Mouse (Mus musculus) frontal cortex, postnatal 36 days (tissue): ENCODE measurements around the gene Actn1.
A peak's percentile ranks its signal among the peaks of the same experiment; 100 is the strongest.

Experiments
- DNase-seq, 2 experiments: peaks; one replicate each; pipeline ENCODE4 v3.0.0; 2022; ENCODE audit warnings: low spot score in 2 of 2

The Actn1 gene

DNA sequence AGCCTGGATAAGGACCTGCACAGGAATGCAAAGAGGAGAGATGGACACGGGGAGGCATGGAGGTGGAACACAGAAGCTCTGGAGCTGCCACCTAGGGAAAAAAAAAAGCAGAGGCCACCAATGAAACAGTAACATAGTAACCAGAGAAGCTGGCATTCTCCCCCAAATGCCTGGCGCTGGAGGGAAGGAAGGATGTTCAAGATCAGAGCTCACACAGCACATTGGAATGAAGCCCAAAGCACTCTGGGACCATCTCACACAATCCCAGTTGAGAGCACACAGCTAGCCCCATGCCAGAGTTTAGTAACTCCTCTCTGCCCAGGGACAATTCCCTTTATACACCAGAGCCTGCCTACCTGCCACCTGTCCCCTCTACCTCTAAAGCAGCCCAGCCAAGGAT, 34.1 kb downstream of the Actn1 start:
- DNase-seq, result no peak

DNA sequence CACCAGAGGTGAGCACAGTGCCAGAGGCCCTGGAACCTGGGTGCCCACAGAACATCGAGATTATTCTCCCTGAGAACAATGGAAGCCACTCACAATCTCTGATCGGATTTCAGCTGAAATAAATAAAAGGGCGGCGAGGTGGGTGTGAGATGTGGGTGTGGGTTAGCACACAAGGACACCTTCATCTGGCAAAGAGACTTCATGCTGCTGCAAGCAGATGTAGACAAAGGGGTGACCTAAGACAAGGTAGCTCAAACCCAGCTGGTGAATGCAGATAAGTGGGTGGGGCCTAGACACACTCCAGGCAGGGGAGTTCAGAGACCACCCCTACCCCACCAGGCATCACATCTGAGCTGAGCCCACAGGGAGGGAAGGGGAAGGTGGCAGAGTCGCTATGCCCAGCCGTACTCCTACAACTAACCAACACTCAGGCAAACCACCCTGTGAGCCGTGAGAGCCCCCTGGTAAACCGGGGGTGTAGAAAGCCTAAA, 35.9 kb downstream of the Actn1 start:
- no peak for DNase-seq

DNA sequence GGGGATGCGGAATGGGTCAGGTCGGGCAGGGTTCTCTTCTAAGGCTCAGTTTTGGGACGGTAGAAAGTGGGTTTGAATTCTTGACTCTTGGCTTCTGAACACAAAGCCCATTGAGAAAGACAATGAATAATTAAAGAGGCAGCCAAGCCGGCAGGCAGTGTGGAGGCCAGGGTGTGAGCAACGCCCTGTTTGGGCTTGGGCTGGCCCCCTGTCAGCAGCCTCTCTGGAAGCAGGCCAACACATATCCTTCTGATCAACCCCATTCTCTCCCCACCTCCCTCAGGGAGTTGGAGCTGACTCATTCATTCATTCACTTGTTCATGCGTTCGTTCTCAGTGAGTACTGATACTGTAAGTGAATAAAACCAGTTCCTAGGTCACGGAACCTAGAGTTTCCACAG, 36.7 kb downstream of the Actn1 start:
- no peak for DNase-seq

DNA sequence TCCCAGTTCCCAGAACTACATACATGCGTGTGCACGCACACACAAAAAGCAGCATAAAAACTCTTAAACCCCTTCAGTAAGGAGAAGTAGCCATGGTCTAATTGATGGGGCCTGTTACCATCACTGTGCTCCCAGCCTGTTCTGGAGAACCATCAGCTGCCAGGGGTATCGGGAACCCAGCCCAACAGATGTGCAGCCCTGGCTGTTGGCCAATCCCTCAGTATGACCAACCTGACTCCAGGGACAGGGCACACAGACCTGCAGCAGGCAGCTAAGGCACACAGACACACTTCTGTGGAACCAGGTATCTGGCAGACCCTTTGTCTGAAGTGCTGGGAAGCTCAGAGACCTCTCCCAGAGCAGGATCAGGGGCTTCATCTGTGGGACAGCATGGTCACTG, 37.7 kb downstream of the Actn1 start:
- DNase-seq, result no peak

DNA sequence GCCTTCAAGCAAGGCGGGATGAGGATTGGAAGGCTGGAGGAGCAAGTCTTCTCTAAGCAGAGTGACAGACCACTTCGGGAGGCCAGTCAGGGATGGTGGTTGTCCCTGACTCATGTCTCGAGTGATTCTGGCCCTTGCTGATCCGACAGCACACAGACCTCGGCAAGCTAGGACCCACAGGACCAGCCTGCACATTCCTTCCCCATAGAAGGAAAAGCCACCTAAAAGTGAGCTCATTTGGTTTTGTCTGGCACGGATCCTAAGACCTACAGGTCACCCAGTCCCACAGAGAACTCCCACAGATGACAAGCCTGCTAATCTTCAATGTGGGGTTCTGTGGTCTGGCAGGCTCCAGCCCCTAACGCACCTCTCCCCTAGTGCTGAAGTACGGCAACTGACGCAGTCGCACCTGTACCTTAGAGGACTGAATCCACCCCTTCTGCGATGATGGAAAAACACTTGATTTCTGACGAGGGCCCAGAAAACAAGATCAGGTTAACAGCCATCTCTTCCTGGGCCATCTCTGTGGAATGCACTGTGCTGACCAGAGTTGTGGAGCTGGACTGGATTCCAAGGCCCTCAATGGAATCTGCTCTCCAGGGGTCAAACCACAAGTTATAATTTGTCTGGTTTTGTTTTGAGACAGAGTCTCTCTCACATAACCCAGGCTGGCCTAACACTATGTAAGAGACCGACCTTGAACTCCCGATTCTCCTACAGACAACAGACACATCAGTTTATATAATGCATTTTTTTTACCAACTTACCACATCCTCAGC, 39.7 kb downstream of the Actn1 start:
- DNase-seq, result no peak

DNA sequence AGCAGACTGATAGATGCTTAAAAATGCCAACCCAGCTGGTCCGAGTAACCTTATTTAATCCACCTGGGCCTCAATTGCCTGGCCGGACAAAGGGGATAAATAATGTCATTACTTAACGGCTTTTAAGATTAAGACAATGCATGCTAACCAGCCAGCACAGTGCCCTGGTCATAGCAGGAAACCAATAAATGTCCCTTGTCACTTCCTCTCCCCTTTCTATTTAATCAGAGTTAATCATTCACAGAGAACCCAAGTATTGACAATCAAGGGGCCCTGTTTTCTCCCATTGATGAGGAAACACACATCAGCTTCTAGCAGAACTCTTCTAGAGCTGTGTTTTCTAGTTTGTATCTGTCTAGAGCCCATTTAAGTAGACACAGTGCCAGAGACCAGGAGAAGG, 41.4 kb downstream of the Actn1 start:
- no peak for DNase-seq

DNA sequence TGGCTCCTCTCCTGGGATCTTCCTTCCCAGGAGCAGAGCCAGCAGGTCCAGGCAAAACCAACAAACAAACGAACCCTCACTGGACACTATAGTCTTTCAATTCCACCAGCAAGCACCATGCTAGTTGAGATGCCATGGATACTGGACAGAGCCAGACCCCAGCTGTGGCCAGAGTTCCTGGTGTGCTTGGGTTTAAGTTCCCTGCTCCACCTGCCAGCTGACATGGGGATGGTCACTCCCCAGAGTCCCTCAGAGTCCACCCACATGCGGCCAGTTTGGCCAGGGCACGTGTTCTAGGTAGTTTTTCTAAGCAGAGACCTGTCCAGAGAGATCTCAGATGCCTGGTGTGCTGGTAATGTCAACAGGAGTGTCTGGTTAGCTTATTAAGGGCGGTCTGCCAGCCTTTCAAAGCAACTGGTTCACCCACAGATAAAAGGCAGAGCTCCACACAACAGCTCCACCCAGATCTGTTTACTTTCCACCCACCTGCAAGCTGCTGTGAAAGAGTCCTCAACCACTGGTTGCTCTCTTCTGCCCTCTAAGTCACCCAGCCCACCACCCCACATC, 42.0 kb downstream of the Actn1 start:
- DNase-seq, result no peak

DNA sequence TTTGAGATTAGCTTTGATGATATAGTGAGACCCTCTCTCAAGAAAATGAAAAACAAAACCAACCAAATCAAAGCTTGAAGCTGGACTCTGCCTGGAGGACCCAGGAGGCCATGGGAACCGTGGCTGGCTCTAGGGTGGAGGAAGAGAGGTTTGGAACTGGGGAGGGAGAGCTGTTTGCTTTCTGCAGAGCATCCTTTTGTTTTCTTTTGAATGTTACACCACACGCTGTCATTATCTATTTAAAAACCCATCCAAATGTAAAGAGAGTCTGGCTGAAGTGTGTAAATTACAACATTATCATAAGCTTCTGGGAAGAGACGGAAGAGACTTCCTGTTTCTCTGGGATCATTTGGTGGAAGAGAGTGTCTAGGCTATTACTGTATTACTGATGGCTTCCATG, 43.1 kb downstream of the Actn1 start:
- DNase-seq, result no peak

DNA sequence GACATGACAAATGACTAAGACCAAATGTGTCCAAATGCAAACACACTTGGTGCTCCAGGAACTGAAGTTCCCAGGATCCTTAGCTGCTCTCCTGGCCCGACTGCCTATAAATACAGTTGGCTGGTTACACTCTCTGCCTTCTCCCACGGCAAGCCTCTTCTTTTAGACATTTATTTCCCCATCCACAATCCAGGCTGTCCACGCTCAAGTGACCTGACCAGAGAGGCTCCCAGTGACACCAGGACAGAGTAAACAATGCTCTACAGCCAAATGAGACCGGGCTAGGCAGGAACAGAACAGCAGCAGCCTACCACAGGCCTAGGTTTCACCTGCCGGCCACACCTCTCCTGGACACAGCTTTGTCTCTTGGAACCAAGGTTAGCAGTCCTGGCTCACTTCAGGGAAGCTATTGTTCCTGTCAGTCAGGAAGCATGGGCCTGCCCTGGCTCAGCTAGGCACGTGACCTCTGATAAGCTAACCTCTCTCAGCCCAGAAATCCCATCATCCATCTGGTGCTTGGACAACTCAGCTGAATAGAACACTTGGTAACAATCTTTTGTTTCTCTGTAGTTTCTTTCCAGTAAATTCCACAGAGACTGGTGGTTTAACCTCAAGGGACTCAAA, 43.8 kb downstream of the Actn1 start:
- no peak for DNase-seq

DNA sequence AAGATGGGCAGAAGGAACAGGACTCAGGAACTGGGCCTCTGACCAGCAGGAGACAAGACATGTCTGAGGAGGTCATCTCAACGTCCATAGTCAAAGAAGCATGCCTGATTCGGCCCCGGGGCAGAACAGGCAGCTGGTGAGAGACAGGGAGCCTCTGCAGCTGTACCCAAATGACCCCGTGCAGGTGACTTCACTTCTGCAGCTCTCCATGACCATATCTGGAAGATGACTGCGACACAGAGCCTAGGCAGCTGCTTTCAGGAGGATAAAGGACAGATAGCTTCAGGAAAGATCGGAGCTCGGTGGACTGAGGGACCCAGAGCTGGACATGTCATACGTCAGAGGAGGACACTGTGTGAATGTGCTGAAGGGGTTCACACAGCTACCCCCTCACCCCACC, 46.4 kb downstream of the Actn1 start:
- DNase-seq, result no peak

DNA sequence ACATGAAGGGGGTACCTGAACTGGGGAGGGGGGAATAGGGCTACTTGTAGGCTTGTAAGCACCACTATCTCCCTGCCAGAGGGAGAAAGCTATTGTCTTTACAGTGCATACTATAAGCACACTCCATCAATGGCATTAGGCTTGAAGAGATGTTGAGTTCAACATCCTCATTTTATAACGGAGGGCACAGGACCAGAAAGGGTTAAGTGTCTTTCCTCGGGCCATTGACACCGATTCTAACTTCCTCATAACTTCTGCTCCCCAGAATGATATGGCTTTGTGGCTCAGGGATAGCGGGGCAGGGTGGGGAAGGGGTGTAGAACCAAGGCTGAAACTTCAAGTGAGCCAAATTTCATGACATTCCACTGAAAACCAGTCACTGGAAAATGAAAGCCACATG, 46.9 kb downstream of the Actn1 start:
- no peak for DNase-seq

DNA sequence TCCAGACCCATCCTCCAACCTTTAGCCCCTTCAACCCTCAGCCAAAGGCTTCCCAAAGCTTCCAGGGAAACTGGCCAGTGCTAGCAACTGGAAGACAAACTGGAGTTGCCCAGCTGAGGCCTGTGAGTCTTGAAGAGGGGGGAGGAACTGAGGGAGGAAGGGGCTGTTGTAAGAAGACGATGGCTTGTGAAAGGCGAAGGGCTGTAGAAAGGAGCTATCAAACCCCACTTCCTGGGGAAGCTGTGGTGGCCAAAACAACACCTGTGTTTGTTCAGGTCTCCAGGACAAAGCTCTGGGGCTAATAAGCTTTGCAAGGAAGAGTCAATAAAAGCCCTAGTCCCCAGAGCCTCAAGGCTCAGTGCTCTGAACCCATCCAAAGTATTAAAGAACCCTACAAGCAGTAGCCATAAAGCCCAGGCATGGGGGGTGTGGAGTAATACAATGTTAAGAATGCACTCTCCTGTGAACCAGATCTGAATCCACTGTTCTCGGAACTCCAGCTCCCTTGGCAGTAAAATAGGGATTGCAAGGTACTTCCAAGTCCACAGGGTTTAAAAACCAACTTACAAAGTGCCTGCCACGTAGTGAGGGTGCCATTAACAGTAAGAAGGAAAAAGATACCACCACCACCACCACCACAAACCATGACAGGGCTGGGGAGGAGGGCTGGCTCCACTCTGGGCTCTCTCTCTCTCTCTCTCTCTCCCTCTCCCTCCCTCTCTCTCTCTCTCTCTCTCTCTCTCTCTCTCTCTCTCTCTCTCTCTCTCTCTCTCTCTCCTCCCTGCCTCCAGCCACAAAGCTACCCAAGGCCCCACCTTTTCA, 49.2 kb downstream of the Actn1 start:
- DNase-seq, result no peak

DNA sequence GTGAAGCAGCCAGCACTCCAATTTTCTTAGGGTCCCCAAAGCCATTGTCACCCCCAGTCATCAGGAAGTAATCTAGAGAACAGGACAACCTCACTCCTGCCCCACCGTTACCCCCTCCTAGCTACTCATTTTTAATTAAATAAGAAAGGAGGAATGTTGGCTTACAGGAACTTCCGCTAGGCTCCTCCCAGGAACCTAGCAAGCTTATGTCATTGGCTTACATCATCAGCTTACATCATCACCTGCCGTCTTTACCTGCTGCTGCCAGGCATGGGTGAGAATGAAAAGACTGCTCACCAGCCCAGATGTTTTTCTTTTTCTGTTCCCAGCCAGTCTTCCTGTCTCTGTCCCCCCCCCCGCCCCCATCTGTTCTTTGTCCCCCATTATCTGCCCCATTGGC, 50.3 kb downstream of the Actn1 start:
- DNase-seq, result no peak

DNA sequence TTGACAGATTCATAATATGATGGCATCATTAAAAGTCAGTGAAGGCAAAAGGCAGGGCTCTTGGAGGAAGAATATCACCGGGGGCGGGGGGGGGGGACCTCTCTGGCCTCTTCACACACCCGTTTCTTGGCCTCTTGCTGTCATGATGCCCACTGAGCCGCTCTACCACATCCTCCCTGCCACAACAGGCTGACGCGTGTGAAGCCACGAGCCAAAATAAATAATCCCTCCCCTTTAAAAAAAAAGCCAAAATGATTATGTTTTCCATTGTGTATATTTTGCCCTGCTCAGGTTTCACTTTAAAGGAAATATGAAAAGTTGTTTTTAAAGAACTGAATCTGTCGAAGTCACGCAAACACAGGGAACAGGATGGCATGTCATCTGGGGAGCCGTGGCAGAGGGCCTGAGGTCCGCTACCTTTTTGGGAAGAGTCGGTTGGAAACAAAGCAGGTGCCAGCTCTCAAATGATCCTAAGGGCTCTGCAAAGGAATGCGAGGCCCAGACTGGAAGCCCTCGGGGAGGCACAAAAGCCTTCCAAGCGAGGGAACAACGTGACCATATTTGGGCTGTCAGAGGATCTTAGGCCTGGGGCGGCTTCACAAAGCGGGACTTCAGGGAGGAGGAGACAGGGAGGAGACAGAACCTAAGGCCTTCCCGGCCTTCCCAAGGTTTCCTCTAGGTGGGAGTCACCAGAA, 51.9 kb downstream of the Actn1 start:
- DNase-seq, result no peak

DNA sequence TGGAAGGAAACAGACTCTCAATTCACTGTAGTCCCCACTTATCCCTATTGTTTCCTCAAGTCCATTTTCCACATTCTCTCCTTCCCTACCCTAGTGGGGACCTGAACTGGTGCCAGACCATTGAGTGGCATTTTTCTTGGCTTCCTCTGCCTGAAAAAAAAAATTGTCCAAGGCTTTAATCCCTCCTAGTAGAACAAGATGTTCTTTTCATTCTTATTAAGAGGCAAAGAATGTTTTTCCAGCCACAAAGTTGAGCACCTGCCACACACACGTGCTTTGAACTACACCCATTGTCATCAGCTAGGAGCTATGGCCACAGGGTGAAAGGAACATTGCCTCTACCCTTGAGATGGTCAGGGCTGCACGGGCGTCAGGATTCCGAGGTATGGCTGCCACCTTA, 56.9 kb downstream of the Actn1 start:
- no peak for DNase-seq

DNA sequence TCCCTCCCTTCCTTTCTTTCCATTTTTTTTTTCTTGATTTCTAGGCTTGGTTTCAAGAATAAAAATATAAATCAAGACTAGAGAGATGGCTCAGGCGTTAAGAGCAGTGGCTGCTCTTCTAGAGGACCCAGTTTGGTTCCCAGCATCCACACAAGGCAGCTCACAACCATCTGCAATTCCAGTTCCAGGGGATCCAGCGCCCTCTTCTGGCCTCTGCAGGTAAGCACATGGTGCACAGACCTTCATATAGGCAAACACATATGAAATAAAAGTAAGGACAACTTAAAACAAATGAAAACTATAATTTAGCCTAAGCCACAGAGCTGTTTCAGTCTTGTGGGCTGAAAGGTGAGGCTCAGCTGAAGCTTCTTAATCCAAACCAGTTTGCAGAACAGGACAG, 60.4 kb downstream of the Actn1 start:
- DNase-seq, result no peak

DNA sequence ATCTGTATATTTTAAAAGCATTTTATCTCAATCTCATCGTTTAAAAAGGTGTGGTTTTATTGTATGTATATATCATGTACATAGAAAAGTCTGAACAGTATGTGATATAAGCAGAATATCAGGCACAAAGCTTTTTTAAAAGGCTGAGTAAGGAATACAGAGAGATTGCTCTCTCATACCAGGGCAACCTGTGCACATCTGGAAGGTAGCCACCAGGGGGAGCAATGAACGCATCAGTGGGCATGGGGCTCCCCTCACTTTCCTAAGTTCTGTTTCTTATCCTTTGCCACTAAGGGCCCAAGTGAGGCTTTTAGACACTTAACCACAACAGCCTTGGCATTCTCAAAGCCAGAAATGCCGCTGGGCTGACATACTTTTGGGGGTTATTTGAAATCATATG, 61.7 kb downstream of the Actn1 start:
- peak; percentile 48 to 59 for DNase-seq

DNA sequence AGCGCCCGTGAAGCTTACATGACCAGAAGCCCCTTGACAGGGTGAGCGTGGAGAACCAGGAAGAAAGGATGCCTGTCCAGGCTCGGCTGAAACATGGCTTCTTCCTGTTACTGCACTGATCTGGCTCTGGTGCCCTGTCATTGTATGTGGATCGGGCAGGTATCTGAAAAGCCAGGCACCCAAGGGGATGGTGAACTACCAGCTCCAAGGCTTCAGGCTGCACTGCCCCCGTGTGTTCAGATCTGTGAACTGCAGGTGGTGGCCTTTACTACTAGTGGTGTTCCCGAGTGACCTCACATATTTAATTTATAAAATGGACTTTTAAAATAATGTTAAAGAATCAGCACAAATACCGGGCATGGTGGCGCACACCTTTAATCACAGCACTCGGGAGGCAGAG, 62.8 kb downstream of the Actn1 start:
- peak in 1 of 2 experiments; percentile 28 for DNase-seq

DNA sequence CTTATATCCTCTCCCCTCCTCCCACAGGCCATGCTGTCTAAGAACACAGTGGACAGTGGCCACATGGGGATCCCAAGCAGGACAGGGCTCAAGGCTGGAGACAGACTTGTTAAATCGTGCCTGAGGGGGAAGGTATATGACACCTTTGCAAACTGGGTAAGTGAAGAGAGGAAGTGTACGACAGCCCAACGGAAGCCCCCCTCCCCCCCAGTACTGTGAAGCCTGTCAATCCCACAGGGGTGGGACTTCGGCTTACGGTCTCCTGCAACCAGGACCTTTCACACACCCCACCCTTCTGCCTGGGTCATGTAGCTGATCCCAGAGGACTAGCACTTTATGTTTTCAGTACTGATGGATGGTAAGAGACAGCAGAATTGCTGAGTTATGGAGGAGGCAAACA, 68.4 kb downstream of the Actn1 start:
- no peak for DNase-seq

DNA sequence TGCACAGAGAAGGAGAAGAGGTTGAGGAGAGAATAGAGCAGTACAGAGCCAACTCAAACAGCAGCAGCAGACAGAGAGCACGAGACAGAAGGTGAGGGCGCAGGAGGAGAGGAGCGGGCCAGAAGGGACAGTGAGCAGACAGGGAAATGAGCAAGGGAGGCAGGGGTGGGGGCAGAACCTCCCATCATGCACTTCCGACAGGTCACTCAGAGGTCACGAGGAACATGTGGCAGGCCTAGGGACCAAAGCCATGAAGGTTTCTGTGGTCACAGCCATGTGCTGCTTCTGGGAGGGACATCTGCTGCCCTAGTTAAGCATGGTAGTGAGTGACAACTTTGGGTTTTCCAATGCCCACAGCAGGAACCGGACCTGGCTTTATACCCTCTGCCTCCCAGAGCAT, 68.8 kb downstream of the Actn1 start:
- DNase-seq, result no peak

DNA sequence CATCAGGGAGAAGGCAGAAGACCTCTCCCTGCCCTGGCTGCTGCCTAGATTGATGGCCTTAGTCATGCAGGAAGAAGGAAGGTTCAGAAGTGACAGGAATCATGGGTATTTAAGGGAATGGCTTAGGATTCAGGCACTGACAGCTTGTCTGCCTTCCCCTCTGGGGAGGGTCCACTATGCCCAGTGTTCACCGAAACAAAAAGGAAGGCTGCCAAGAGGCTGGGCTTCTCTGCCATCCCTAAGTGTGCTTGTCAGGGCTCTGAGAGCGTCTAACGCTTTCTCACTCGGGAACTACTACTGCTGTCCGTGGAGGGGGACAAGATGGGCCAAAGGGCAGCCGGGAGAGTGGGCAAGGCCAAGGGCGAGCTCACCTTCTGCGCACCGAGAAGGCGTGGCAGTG, 69.3 kb downstream of the Actn1 start:
- DNase-seq, result no peak

DNA sequence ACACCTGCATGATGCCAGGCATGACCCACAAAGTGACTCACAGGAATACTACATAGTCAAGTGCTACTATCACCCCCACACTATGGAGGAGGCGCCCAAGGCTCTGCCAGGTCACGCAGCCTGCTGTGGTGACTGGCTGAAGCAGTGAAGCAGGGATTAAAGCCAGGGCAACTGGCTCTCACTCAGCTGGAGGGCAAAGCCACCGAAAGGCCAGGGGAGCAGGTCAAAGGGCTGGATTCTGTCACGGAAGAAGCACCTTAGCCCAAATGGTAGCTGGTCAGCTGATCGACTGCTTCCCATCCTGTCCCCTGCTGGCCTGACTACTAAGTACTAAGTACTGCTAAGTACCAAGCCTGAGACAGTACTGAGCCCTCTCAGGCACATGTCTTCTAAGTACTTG, 76.1 kb downstream of the Actn1 start:
- DNase-seq, result no peak
